Mouse (Mus musculus) embryonic facial prominence, embryonic 11.5 days (tissue): Measurements from ENCODE around the gene Polr3c. TPM values are rescaled to one million over a fixed set of nuclear protein-coding genes. Genes with fewer than 3 reads are reported as not detected.
A peak's percentile ranks its signal among the peaks of the same experiment; 100 is the strongest.
"Not testable (repeated sequence)": the region's sequence is repeated elsewhere in the genome, so short reads cannot be mapped to it uniquely, and the experiment has no call there.

Experiments used
- ATAC-seq: fragments of 200-750 bp; cut with Nextera tagmentation; replicated peaks from 2 replicates; pipeline ENCODE4 v1.8.0; 2017; ENCODE audit warnings: low read depth; ENCODE audit not compliant: insufficient number of reproducible peaks, low FRiP score, low TSS enrichment
- DNase-seq: peaks from one replicate; pipeline ENCODE4 v3.0.0-alpha.2; 2015; ENCODE audit warnings: low spot score
- H3K27ac ChIP-seq: fragments of 300-500 bp; sonication (generic); replicated peaks from 2 replicates; pipeline ENCODE4 v1.5.1; 2014; ENCODE audit warnings: mild to moderate bottlenecking, low read depth, low read length, control low read depth
- H3K27me3 ChIP-seq: fragments of 300-500 bp; sonication (generic); 2 replicates; pipeline ENCODE4 v1.6.1; 2014; ENCODE audit warnings: mild to moderate bottlenecking, low read length, moderate library complexity, mixed read lengths; ENCODE audit not compliant: control insufficient read depth, insufficient read depth
- H3K36me3 ChIP-seq: fragments of 300-500 bp; sonication (generic); replicated peaks from 2 replicates; pipeline ENCODE4 v1.6.1; 2014; ENCODE audit warnings: low read depth, mild to moderate bottlenecking, low read length, moderate library complexity, mixed read lengths; ENCODE audit not compliant: control insufficient read depth, insufficient read depth
- H3K4me1 ChIP-seq: fragments of 300-500 bp; sonication (generic); 2 replicates; pipeline ENCODE4 v1.6.1; 2014; ENCODE audit warnings: low read length, mixed read lengths; ENCODE audit not compliant: control insufficient read depth, insufficient read depth
- H3K4me2 ChIP-seq: fragments of 300-500 bp; sonication (generic); 2 replicates; pipeline ENCODE4 v1.6.1; 2014; ENCODE audit warnings: low read depth, mild to moderate bottlenecking, control low read depth, low read length, moderate library complexity
- H3K4me3 ChIP-seq: fragments of 300-500 bp; sonication (generic); 2 replicates; pipeline ENCODE4 v1.5.1; 2014; ENCODE audit warnings: low read depth, low read length, control low read depth
- H3K9ac ChIP-seq: fragments of 300-500 bp; sonication (generic); replicated peaks from 2 replicates; pipeline ENCODE4 v1.6.1; 2014; ENCODE audit warnings: mild to moderate bottlenecking, control low read depth, low read length
- H3K9me3 ChIP-seq: fragments of 300-500 bp; sonication (generic); replicated peaks from 2 replicates; pipeline ENCODE4 v1.6.1; 2016; ENCODE audit warnings: mild to moderate bottlenecking, low read length, inconsistent platforms, mixed read lengths; ENCODE audit not compliant: control insufficient read depth
- WGBS: fragments of 180-500 bp; shearing (Covaris S2); extraction: QIAGEN DNeasy Blood & Tissue Kit; methylation state at CpG from one replicate; pipeline ENCODE4 v1.1.7; 2014; 5-methylcytosine and 5-hydroxymethylcytosine counted together
- polyA plus RNA-seq: library from polyadenylated mRNA; unstranded; fragments of >200 nt; fragmentation: Nextera tagmentation; extraction: Ambion mirVana; gene quantifications from 2 replicates; pipeline ENCODE4 v1.2.1, GENCODE M21; 2014

Polr3c gene
- polyA plus RNA-seq, 1 experiment from 2014 or later, result 35.9 TPM

- H3K4me2 ChIP-seq, result no peak overlapping the region
- ATAC-seq (no peak), DNase-seq (no peak)
- H3K27ac ChIP-seq, result no peak overlapping the region
- H3K36me3 ChIP-seq, result no peaks in the 10 kb centered on the region
- H3K9me3 ChIP-seq, result no peaks in the 10 kb centered on the region
- 63% methylated on average over 4 of the region's 4 CpGs for WGBS
- H3K4me1 ChIP-seq, result no peaks in the 10 kb centered on the region
- H3K4me3 ChIP-seq, result no peak overlapping the region
- no peak overlapping the region for H3K9ac ChIP-seq
- H3K27me3 ChIP-seq, result no peaks in the 10 kb centered on the region
Measured at GRCm38 (mm10) chr3:96673514-96673913, 53.9 kb downstream of the Polr3c start.

GRCm38 (mm10) chr3:96671519-96671918 lies 55.9 kb downstream of the Polr3c start:
- Histone ChIP-seq H3K36me3 (no peaks in the 10 kb centered on the region), H3K4me3 (no peak overlapping the region), H3K4me1 (no peaks in the 10 kb centered on the region), H3K27me3 (no peaks in the 10 kb centered on the region), H3K9ac (no peak overlapping the region), H3K27ac (no peak overlapping the region), H3K4me2 (no peak overlapping the region), H3K9me3 (no peaks in the 10 kb centered on the region)
- ATAC-seq, result no peak
- no peak for DNase-seq
- WGBS, result 93% methylated on average over 5 of the region's 5 CpGs

GRCm38 (mm10) chr3:96669727-96670468 lies 57.5 kb downstream of the Polr3c start, which contains the start of gene Ankrd35:
Ankrd35 (plus strand) TSS chr3:96670131.
- Histone ChIP-seq H3K36me3 (no peaks in the 10 kb centered on the region), H3K27me3 (no peaks in the 10 kb centered on the region), H3K4me2 (peak within 1 kb of the TSS; percentile 72), H3K9ac (peak within 1 kb of the TSS; percentile 30), H3K9me3 (no peaks in the 10 kb centered on the region), H3K27ac (no peak within 1 kb of the TSS), H3K4me1 (no peaks in the 10 kb centered on the region), H3K4me3 (peak within 1 kb of the TSS; percentile 29)
- ATAC-seq (peak; percentile 93), DNase-seq (peak; percentile 92)
- 4% methylated on average over 35 of the region's 35 CpGs for WGBS

GRCm38 (mm10) chr3:96668424-96669067 lies 58.9 kb downstream of the Polr3c start:
- Histone ChIP-seq H3K9ac (no peak overlapping the region), H3K4me2 (no peak overlapping the region), H3K9me3 (no peaks in the 10 kb centered on the region), H3K27ac (no peak overlapping the region), H3K4me1 (no peaks in the 10 kb centered on the region), H3K27me3 (no peaks in the 10 kb centered on the region), H3K36me3 (no peaks in the 10 kb centered on the region), H3K4me3 (no peak overlapping the region)
- WGBS, result 90% methylated on average over 5 of the region's 5 CpGs
- ATAC-seq (no peak), DNase-seq (no peak)

GRCm38 (mm10) chr3:96667316-96667715 lies 60.1 kb downstream of the Polr3c start:
- Histone ChIP-seq H3K27me3 (no peaks in the 10 kb centered on the region), H3K36me3 (no peaks in the 10 kb centered on the region), H3K27ac (no peak overlapping the region), H3K9ac (no peak overlapping the region), H3K4me1 (no peaks in the 10 kb centered on the region), H3K4me2 (no peak overlapping the region), H3K4me3 (no peak overlapping the region), H3K9me3 (no peaks in the 10 kb centered on the region)
- ATAC-seq, result no peak
- 52% methylated on average over 1 of the region's 1 CpGs for WGBS
- no peak for DNase-seq

GRCm38 (mm10) chr3:96666916-96667315 lies 60.5 kb downstream of the Polr3c start:
- 90% methylated on average over 5 of the region's 5 CpGs for WGBS
- Histone ChIP-seq H3K36me3 (no peaks in the 10 kb centered on the region), H3K27me3 (no peaks in the 10 kb centered on the region), H3K4me3 (no peak overlapping the region), H3K4me2 (no peak overlapping the region), H3K9me3 (no peaks in the 10 kb centered on the region), H3K4me1 (no peaks in the 10 kb centered on the region), H3K9ac (no peak overlapping the region), H3K27ac (no peak overlapping the region)
- DNase-seq (no peak), ATAC-seq (no peak)

- not testable (repeated sequence) for H3K4me1 ChIP-seq, H3K4me3 ChIP-seq, H3K27me3 ChIP-seq, DNase-seq, H3K9me3 ChIP-seq, ATAC-seq, H3K27ac ChIP-seq, H3K36me3 ChIP-seq, H3K4me2 ChIP-seq, H3K9ac ChIP-seq
- 83% methylated on average over 7 of the region's 7 CpGs for WGBS
Measured at GRCm38 (mm10) chr3:96665732-96666363, 61.6 kb downstream of the Polr3c start.
